Mouse (Mus musculus): ENCODE results near the gene Rpn2.

DNA sequence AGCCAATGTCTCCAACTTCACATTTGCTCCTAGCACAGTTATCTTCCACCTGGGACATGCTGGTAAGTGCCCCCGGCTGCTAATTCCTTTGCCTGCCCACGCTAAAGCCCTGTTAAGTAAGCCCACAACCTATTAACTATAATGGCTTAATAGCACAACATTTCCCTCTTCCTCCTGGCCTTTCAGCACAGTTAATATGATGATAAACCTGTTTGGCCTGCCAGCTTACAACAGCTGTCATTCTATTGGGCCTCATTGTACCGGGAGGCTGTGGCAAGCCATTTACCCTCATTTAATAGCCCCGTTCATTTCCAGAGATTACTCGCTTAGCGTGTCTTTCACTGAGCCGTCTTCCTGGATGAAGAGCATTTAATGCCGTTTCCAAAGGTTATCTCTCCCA is 41.3 kb downstream of the Rpn2 start:
- no peak for TF ChIP-seq POLR2A (IDR thresholded peaks at IDR 0.05; ENCODE audit: borderline replicate concordance, low read depth, low read length)
- no peak for TF ChIP-seq CTCF (IDR thresholded peaks at IDR 0.05; ENCODE audit: low read depth, low read length)
